Mouse (Mus musculus): ENCODE measurements around the gene Lgalsl.

Gene Lgalsl

GRCm38 (mm10) chr11:20823301-20823700 lies 7.6 kb downstream of the Lgalsl start:
- CTCF ChIA-PET, result no interaction called here

GRCm38 (mm10) chr11:20821351-20821750 lies 9.5 kb downstream of the Lgalsl start:
- CTCF ChIA-PET, result no interaction called here

- CTCF ChIA-PET, result no interaction called here
Observed at GRCm38 (mm10) chr11:20813901-20814523, 16.8 kb downstream of the Lgalsl start.

GRCm38 (mm10) chr11:20812153-20812887 lies 18.5 kb downstream of the Lgalsl start:
- CTCF ChIA-PET, result no interaction called here

- CTCF ChIA-PET, result no interaction called here
Observed at GRCm38 (mm10) chr11:20806659-20807058, 24.2 kb downstream of the Lgalsl start.

- CTCF ChIA-PET, result no interaction called here
Observed at GRCm38 (mm10) chr11:20805604-20806249, 25.1 kb downstream of the Lgalsl start.

- CTCF ChIA-PET, result interaction anchor here (0.7 kb wide), 1 partner anchor 56 kb away, joined by 4 read pairs; no protein-coding TSS in a partner anchor
Observed at GRCm38 (mm10) chr11:20804416-20804815, 26.4 kb downstream of the Lgalsl start.

- CTCF ChIA-PET, result no interaction called here
Observed at GRCm38 (mm10) chr11:20800277-20801092, 30.4 kb downstream of the Lgalsl start.

GRCm38 (mm10) chr11:20797841-20798240 lies 33.0 kb downstream of the Lgalsl start:
- CTCF ChIA-PET, result no interaction called here

GRCm38 (mm10) chr11:20795466-20795865 lies 35.4 kb downstream of the Lgalsl start:
- CTCF ChIA-PET, result interaction anchor here (1.6 kb wide), 1 partner anchor 385 kb away, joined by 14 read pairs; no protein-coding TSS in a partner anchor

- CTCF ChIA-PET, result interaction anchor here (1.3 to 1.6 kb wide), 2 partner anchors 379 to 386 kb away, joined by 3 to 14 read pairs; no protein-coding TSS in a partner anchor
Observed at GRCm38 (mm10) chr11:20794913-20795254, 36.0 kb downstream of the Lgalsl start.

GRCm38 (mm10) chr11:20794196-20794912 lies 36.5 kb downstream of the Lgalsl start:
- CTCF ChIA-PET, result interaction anchor here (1.3 to 1.6 kb wide), 2 partner anchors 379 to 386 kb away, joined by 3 to 14 read pairs; no protein-coding TSS in a partner anchor

- CTCF ChIA-PET, result interaction anchor here (1.3 to 1.6 kb wide), 2 partner anchors 380 to 387 kb away, joined by 3 to 14 read pairs; no protein-coding TSS in a partner anchor
Observed at GRCm38 (mm10) chr11:20793676-20794075, 37.2 kb downstream of the Lgalsl start.

GRCm38 (mm10) chr11:20792667-20793066 lies 38.2 kb downstream of the Lgalsl start:
- CTCF ChIA-PET, result no interaction called here

GRCm38 (mm10) chr11:20791334-20791733 lies 39.5 kb downstream of the Lgalsl start:
- CTCF ChIA-PET, result no interaction called here

- CTCF ChIA-PET, result interaction anchor here (0.6 kb wide), 1 partner anchor 240 kb away, joined by 7 read pairs; no protein-coding TSS in a partner anchor
Observed at GRCm38 (mm10) chr11:20789015-20789414, 41.8 kb downstream of the Lgalsl start.

- CTCF ChIA-PET, result no interaction called here
Observed at GRCm38 (mm10) chr11:20788070-20788469, 42.8 kb downstream of the Lgalsl start.

GRCm38 (mm10) chr11:20786191-20786590 lies 44.7 kb downstream of the Lgalsl start:
- CTCF ChIA-PET, result no interaction called here

- CTCF ChIA-PET, result no interaction called here
Observed at GRCm38 (mm10) chr11:20785186-20785585, 45.7 kb downstream of the Lgalsl start.

GRCm38 (mm10) chr11:20784776-20785175 lies 46.1 kb downstream of the Lgalsl start:
- CTCF ChIA-PET, result no interaction called here

GRCm38 (mm10) chr11:20783467-20783866 lies 47.4 kb downstream of the Lgalsl start:
- CTCF ChIA-PET, result no interaction called here

All from spleen, embryonic (tissue).